Mouse (Mus musculus): ENCODE measurements at regions not wholly inside any gene's neighbourhood (a gene's known extent, or its start where the extent isn't known, plus 50 kb on each side); places are given as distances from the start of the nearest gene placed in this dataset.
"Not testable (repeated sequence)": the region's sequence is repeated elsewhere in the genome, so short reads cannot be mapped to it uniquely, and the experiment has no call there.

- no peak for DNase-seq (ENCODE audit: low spot score)
Observed at GRCm38 (mm10) chr16:57924130-57924495, 169.6 kb upstream of the Col8a1 start.

GRCm38 (mm10) chr16:57927816-57928215, 173.3 kb upstream of the Col8a1 start:
- no peak for DNase-seq (ENCODE audit: low spot score)

- DNase-seq (ENCODE audit: low spot score): no peak
Observed at GRCm38 (mm10) chr16:57928301-57928700, 173.8 kb upstream of the Col8a1 start.

- DNase-seq (ENCODE audit: low spot score): no peak
Observed at GRCm38 (mm10) chr16:57929151-57929764, 174.7 kb upstream of the Col8a1 start.

- DNase-seq (ENCODE audit: low spot score): no peak
Observed at GRCm38 (mm10) chr16:57945404-57945803, 190.9 kb upstream of the Col8a1 start.

- DNase-seq (ENCODE audit: low spot score): no peak
Observed at GRCm38 (mm10) chr16:57947309-57947708, 192.8 kb upstream of the Col8a1 start.

GRCm38 (mm10) chr16:57949680-57950079, 195.1 kb upstream of the Col8a1 start:
- no peak for DNase-seq (ENCODE audit: low spot score)

- DNase-seq (ENCODE audit: low spot score): no peak
Observed at GRCm38 (mm10) chr16:57970956-57971355, 216.4 kb upstream of the Col8a1 start.

GRCm38 (mm10) chr16:57984111-57984510, 229.6 kb upstream of the Col8a1 start:
- no peak for DNase-seq (ENCODE audit: low spot score)

GRCm38 (mm10) chr16:58005740-58006139, 251.2 kb upstream of the Col8a1 start:
- no peak for DNase-seq (ENCODE audit: low spot score)

- DNase-seq (ENCODE audit: low spot score): no peak
Observed at GRCm38 (mm10) chr16:58013557-58013956, 259.0 kb upstream of the Col8a1 start.

- DNase-seq (ENCODE audit: low spot score): no peak
Observed at GRCm38 (mm10) chr16:58027525-58027924, 273.0 kb upstream of the Col8a1 start.

GRCm38 (mm10) chr16:58028541-58028940, 274.0 kb upstream of the Col8a1 start:
- not testable (repeated sequence) for DNase-seq (ENCODE audit: low spot score)

GRCm38 (mm10) chr16:58029674-58030073, 275.1 kb upstream of the Col8a1 start:
- DNase-seq (ENCODE audit: low spot score): no peak

GRCm38 (mm10) chr16:58068654-58069271, 314.2 kb upstream of the Col8a1 start:
- no peak for DNase-seq (ENCODE audit: low spot score)

GRCm38 (mm10) chr16:58072441-58072840, 317.9 kb upstream of the Col8a1 start:
- DNase-seq (ENCODE audit: low spot score): no peak

GRCm38 (mm10) chr16:58100351-58100750, 307.9 kb upstream of the Dcbld2 start:
- DNase-seq (ENCODE audit: low spot score): no peak

- DNase-seq (ENCODE audit: low spot score): no peak
Observed at GRCm38 (mm10) chr16:58110452-58110851, 297.8 kb upstream of the Dcbld2 start.

- DNase-seq (ENCODE audit: low spot score): no peak
Observed at GRCm38 (mm10) chr16:58126086-58126485, 282.2 kb upstream of the Dcbld2 start.

- no peak for DNase-seq (ENCODE audit: low spot score)
Observed at GRCm38 (mm10) chr16:58136144-58136905, 271.9 kb upstream of the Dcbld2 start.

GRCm38 (mm10) chr16:58136979-58137378, 271.3 kb upstream of the Dcbld2 start:
- DNase-seq (ENCODE audit: low spot score): no peak

- no peak for DNase-seq (ENCODE audit: low spot score)
Observed at GRCm38 (mm10) chr16:58137728-58138279, 270.4 kb upstream of the Dcbld2 start.

GRCm38 (mm10) chr16:58146479-58146878, 261.8 kb upstream of the Dcbld2 start:
- no peak for DNase-seq (ENCODE audit: low spot score)

All from left cerebral cortex, adult 11 months (tissue).